17 mouse cellular contexts compared by ENCODE assay signal in the genomic region with DNA sequence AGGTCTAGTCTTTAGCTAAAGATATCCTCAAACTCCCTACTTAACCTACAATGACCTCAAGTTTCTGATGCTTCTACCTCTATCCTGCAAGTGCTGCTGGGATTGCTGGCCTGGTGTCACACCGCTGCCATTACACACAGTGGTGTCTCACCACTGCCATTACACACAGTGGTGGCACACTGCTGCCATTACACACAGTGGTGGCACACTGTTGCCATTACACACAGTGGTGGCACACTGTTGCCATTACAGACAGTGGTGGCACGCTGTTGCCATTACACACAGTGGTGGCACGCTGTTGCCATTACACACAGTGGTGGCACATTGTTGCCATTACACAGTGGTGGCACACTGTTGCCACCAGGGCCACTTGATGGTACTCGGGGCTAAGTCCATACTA. TPM values are rescaled to one million over a fixed set of nuclear protein-coding genes. Genes with fewer than 3 reads are reported as not detected.
DNase-seq lines count a peak whose midpoint lies in the region; ATAC-seq and TF ChIP-seq lines count a peak whose summit lies in the region.
"Had no signal": no experiment of that assay in that cellular context is flagged by ENCODE, and none has a peak within 500 bp of the region (broad histone marks: within the 10 kb centered on the region; RNA-seq: fewer than 3 reads in every experiment).

No protein-coding gene starts in this region.

- no peak for ATAC-seq in intestine, postnatal 0 days
- no peak for ATAC-seq in intestine, embryonic 15.5 days
- ATAC-seq in midbrain, postnatal 0 days (ENCODE audit: low FRiP score), result no peak
- no peak for ATAC-seq in midbrain, embryonic 13.5 days
- ATAC-seq in frontal cortex, adult (ENCODE audit: low TSS enrichment), result no peak

- no peaks in the 10 kb centered on the region for H3K27me3 ChIP-seq in intestine, postnatal 0 days (replicated peaks; ENCODE audit: control insufficient read depth, insufficient read depth, low read length)
- H3K27me3 ChIP-seq in intestine, embryonic 15.5 days (replicated peaks), result no peaks in the 10 kb centered on the region
- no peaks in the 10 kb centered on the region for H3K27me3 ChIP-seq in midbrain, postnatal 0 days (ENCODE audit: insufficient read depth, low read length)
- H3K27me3 ChIP-seq in midbrain, embryonic 13.5 days, result peaks cover 17% of the 10 kb centered on the region; the same call in 1 of the 2 replicates
- H3K27me3 ChIP-seq: embryonic facial prominence, embryonic 13.5 days; limb, embryonic 15.5 days had no signal

- peak; percentile 42 for TF ChIP-seq CTCF in intestine, postnatal 0 days (IDR thresholded peaks at IDR 0.05; ENCODE audit: low read depth)
- TF ChIP-seq CTCF in midbrain, postnatal 0 days (IDR thresholded peaks at IDR 0.05), result peak; percentile 32
- peak; percentile 5; the same call in 1 of the 2 replicates for TF ChIP-seq CTCF in brain, embryonic 14.5 days (IDR thresholded peaks at IDR 0.05; ENCODE audit: borderline replicate concordance, extremely low read depth, insufficient read depth, insufficient read length)

- DNase-seq in midbrain, postnatal 0 days (ENCODE audit: low spot score), result no peak
- DNase-seq in brain, embryonic 14.5 days (ENCODE audit: low read depth), result no peak
- DNase-seq in ovary, postnatal 10 days (ENCODE audit: low spot score), result no peak
- DNase-seq: adrenal gland, postnatal 25 days; cerebellum, adult 8-10 months; heart, postnatal 4 days; kidney, postnatal 36 days; right cerebral cortex, postnatal 4 days; thymus, postnatal 36 days had no signal

- peaks cover 3% of the 10 kb centered on the region; the same call in 1 of the 2 replicates for H3K4me1 ChIP-seq in intestine, postnatal 0 days (replicated peaks; ENCODE audit: control insufficient read depth, insufficient read depth, low read length)
- H3K4me1 ChIP-seq in intestine, embryonic 15.5 days (replicated peaks), result peaks cover 13% of the 10 kb centered on the region
- no peaks in the 10 kb centered on the region; the same call in 1 of the 2 replicates for H3K4me1 ChIP-seq in midbrain, postnatal 0 days (ENCODE audit: insufficient read depth, low read length)
- H3K4me1 ChIP-seq in midbrain, embryonic 13.5 days (replicated peaks), result peaks cover 19% of the 10 kb centered on the region

- no peak for TF ChIP-seq POLR2A in brain, embryonic 14.5 days (IDR thresholded peaks at IDR 0.05; ENCODE audit: borderline replicate concordance, extremely low read depth, insufficient read depth, insufficient read length, poor library complexity, severe bottlenecking)

- H3K27ac ChIP-seq in intestine, postnatal 0 days (ENCODE audit: low read depth, low read length), result no peak overlapping the region
- no peak overlapping the region for H3K27ac ChIP-seq in intestine, embryonic 15.5 days
- H3K27ac ChIP-seq in midbrain, postnatal 0 days (ENCODE audit: low read depth, low read length), result no peak overlapping the region
- H3K27ac ChIP-seq in midbrain, embryonic 13.5 days, result no peak overlapping the region
- H3K27ac ChIP-seq: embryonic facial prominence, embryonic 13.5 days; forebrain, embryonic 10.5 days; limb, embryonic 15.5 days; neural tube, embryonic 13.5 days had no signal

- H3K4me2 ChIP-seq in intestine, postnatal 0 days (replicated peaks; ENCODE audit: low read depth), result no peak overlapping the region
- no peak overlapping the region for H3K4me2 ChIP-seq in intestine, embryonic 15.5 days (replicated peaks)
- no peak overlapping the region for H3K4me2 ChIP-seq in midbrain, postnatal 0 days (ENCODE audit: low read depth, low read length, poor library complexity, severe bottlenecking)
- no peak overlapping the region for H3K4me2 ChIP-seq in midbrain, embryonic 13.5 days (replicated peaks)
- H3K4me2 ChIP-seq: embryonic facial prominence, embryonic 13.5 days; limb, embryonic 15.5 days; neural tube, embryonic 13.5 days had no signal

- 98% methylated on average over 4 of the region's 4 CpGs for WGBS in intestine, postnatal 0 days
- 98% methylated on average over 4 of the region's 4 CpGs for WGBS in intestine, embryonic 15.5 days
- 97% methylated on average over 4 of the region's 4 CpGs for whole genome bisulfite sequencing in midbrain, postnatal 0 days
- 96% methylated on average over 4 of the region's 4 CpGs for WGBS in midbrain, embryonic 13.5 days

- H3K9me3 ChIP-seq in intestine, postnatal 0 days (ENCODE audit: control insufficient read depth), result no peaks in the 10 kb centered on the region
- no peaks in the 10 kb centered on the region for H3K9me3 ChIP-seq in intestine, embryonic 15.5 days
- no peaks in the 10 kb centered on the region for H3K9me3 ChIP-seq in midbrain, postnatal 0 days (ENCODE audit: low read length)
- no peaks in the 10 kb centered on the region for H3K9me3 ChIP-seq in midbrain, embryonic 13.5 days
- H3K9me3 ChIP-seq: embryonic facial prominence, embryonic 13.5 days; forebrain, embryonic 10.5 days; limb, embryonic 15.5 days; neural tube, embryonic 13.5 days had no signal

- no peaks in the 10 kb centered on the region for H3K36me3 ChIP-seq in intestine, postnatal 0 days (ENCODE audit: control insufficient read depth, insufficient read depth)
- H3K36me3 ChIP-seq in intestine, embryonic 15.5 days, result no peaks in the 10 kb centered on the region
- H3K36me3 ChIP-seq in midbrain, postnatal 0 days (ENCODE audit: insufficient read depth, low read length), result no peaks in the 10 kb centered on the region
- H3K36me3 ChIP-seq in midbrain, embryonic 13.5 days, result no peaks in the 10 kb centered on the region
- H3K36me3 ChIP-seq: embryonic facial prominence, embryonic 13.5 days; forebrain, embryonic 10.5 days; limb, embryonic 15.5 days; neural tube, embryonic 13.5 days had no signal

- H3K9ac ChIP-seq in intestine, postnatal 0 days (ENCODE audit: low read depth, low read length), result no peak overlapping the region
- H3K9ac ChIP-seq in intestine, embryonic 15.5 days, result no peak overlapping the region
- no peak overlapping the region for H3K9ac ChIP-seq in midbrain, postnatal 0 days (replicated peaks; ENCODE audit: low read length, poor library complexity, severe bottlenecking)
- H3K9ac ChIP-seq in midbrain, embryonic 13.5 days (replicated peaks), result no peak overlapping the region
- H3K9ac ChIP-seq: embryonic facial prominence, embryonic 13.5 days; limb, embryonic 15.5 days; neural tube, embryonic 13.5 days had no signal

- no peak overlapping the region for H3K4me3 ChIP-seq in intestine, postnatal 0 days (ENCODE audit: low read depth, low read length)
- no peak overlapping the region for H3K4me3 ChIP-seq in intestine, embryonic 15.5 days (replicated peaks)
- H3K4me3 ChIP-seq in midbrain, postnatal 0 days (ENCODE audit: low read depth, low read length), result no peak overlapping the region
- H3K4me3 ChIP-seq in midbrain, embryonic 13.5 days (replicated peaks), result no peak overlapping the region
- H3K4me3 ChIP-seq: embryonic facial prominence, embryonic 13.5 days; forebrain, embryonic 10.5 days; limb, embryonic 15.5 days; neural tube, embryonic 13.5 days had no signal

RNA-seq across cellular contexts. Expression of gene Mylip, which starts 2.3 kb away (rescaled TPM):
- 2.1 and 2.2 TPM in 2 replicates for polyA plus RNA-seq in intestine, postnatal 0 days (2015; fragmentation: Nextera tagmentation; extraction: Ambion mirVana)
- polyA plus RNA-seq in intestine, embryonic 15.5 days (2015; fragmentation: Nextera tagmentation; extraction: Ambion mirVana), result 6.9 and 7.8 TPM in 2 replicates
- total RNA-seq in midbrain, postnatal 0 days (2014; rRNA removed), result 11.1 and 16.6 TPM in 2 replicates
- 2.9 and 3.7 TPM in 2 replicates for polyA plus RNA-seq in midbrain, postnatal 0 days (2015; fragmentation: Nextera tagmentation; extraction: Ambion mirVana)
- 3.7 TPM in 2 replicates for polyA plus RNA-seq in midbrain, embryonic 13.5 days (2015; fragmentation: Nextera tagmentation; extraction: Ambion mirVana)
- polyA plus RNA-seq in brain, embryonic 14.5 days (2012; rRNA removed), result 5.4 and 7.8 TPM in 2 replicates
